Mouse (Mus musculus): ENCODE results near the gene B4galt7.

DNA sequence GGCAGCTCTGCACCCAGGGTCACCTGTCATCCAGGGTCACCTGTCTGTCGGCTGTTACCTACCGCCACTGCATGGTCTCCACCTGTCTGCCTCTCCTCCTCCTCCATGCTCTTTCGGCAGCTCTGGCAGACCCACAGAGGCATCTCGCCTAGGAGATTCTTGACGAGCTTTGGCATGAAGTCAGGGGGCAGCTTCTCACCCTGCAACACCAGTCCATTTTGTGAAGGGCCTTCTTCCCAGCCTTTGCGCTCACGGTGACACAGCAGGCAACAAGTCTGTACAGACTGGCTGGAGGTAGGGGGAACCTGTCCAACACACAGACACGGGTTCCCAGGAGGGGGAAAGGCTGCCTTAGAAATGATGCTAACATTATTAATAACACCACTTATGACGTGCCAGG is 43.8 kb upstream of the B4galt7 start:
- TF ChIP-seq CTCF (IDR thresholded peaks at IDR 0.05; ENCODE audit: low read depth, low read length) (no peak), POLR2A (IDR thresholded peaks at IDR 0.05; ENCODE audit: borderline replicate concordance, low read depth, low read length) (no peak)

All from bone marrow macrophage, adult 2 months (primary cell).